Mouse (Mus musculus) cerebellum, adult 2 months (tissue): Measurements from ENCODE around the gene Prkcq.

Experiments
- CTCF ChIP-seq: fragments of 200-500 bp; IDR thresholded peaks from 2 replicates; pipeline ENCODE4 v1.5.1; 2011; ENCODE audit warnings: low read depth, mild to moderate bottlenecking, control low read depth, low read length, moderate library complexity, borderline replicate concordance; ENCODE audit not compliant: insufficient read depth
- POLR2A ChIP-seq: fragments of 200-500 bp; IDR thresholded peaks from 2 replicates; pipeline ENCODE4 v1.6.1; 2011; ENCODE audit warnings: low read length, control low read depth, borderline replicate concordance; ENCODE audit not compliant: insufficient read depth

DNA sequence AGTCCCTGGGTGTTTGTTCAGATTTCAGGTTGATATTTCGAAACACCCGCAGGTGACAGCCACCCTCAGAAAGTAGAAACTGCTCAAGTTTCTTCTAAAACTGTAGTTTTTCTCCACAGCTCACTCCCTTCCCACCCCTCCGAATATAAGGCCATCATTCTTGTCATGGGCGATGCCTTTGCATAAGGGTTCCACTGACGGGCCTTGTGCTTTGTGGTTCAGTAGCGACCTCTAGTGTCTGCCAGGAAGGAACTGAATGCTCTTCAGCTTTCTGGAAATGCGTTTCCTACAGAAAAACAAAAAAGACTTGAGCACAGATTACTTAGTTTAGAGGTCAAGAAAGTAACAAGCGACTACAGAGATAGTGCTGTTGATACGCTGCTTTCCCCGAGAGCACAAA is 148.3 kb downstream of the Prkcq start:
- no peak for TF ChIP-seq POLR2A
- peak; percentile 37; the same call in 1 of the 2 replicates for TF ChIP-seq CTCF
